8 mouse cellular contexts compared by ENCODE assay signal in genomic region chr16:29813411-29814038, GRCm38 (mm10).
DNase-seq lines count a peak whose midpoint lies in the region; ATAC-seq lines count a peak whose summit lies in the region.

No protein-coding gene starts in this region.

- H3K36me3 ChIP-seq in megakaryocyte, embryonic 14.5 days (replicated peaks; ENCODE audit: low read length), result no peaks in the 10 kb centered on the region
- H3K36me3 ChIP-seq in lung, embryonic 16.5 days (ENCODE audit: control insufficient read depth, insufficient read depth, low read length), result no peaks in the 10 kb centered on the region

- peak overlapping the region; percentile 93 for H3K4me3 ChIP-seq in megakaryocyte, embryonic 14.5 days (replicated peaks)
- H3K4me3 ChIP-seq in lung, embryonic 16.5 days (ENCODE audit: low read length), result peak overlapping the region; percentile 64

- 1% methylated on average over 31 of the region's 31 CpGs for WGBS in lung, embryonic 16.5 days

- peaks cover 77% of the 10 kb centered on the region for H3K27me3 ChIP-seq in megakaryocyte, embryonic 14.5 days (replicated peaks)
- H3K27me3 ChIP-seq in lung, embryonic 16.5 days (ENCODE audit: control insufficient read depth, insufficient read depth, low read depth, low read length), result no peaks in the 10 kb centered on the region

- DNase-seq in cerebellum, postnatal 10 days, result peak; percentile 77 to 82
- DNase-seq in frontal cortex, postnatal 36 days (ENCODE audit: low spot score in 2 of 2), result peak; percentile 67 to 77
- peak; percentile 65 to 80 for DNase-seq in kidney, postnatal 4 days
- DNase-seq in right cerebral cortex, postnatal 14 days, result peak; percentile 48
- no peak for DNase-seq in adrenal gland, adult 8-10 months

- peak overlapping the region; percentile 98 for H3K4me2 ChIP-seq in lung, embryonic 16.5 days (ENCODE audit: low read depth, low read length)

- ATAC-seq in megakaryocyte, adult 5-6 weeks (ENCODE audit: poor library complexity, severe bottlenecking), result no peak
- ATAC-seq in lung, embryonic 16.5 days (ENCODE audit: low read depth), result peak; percentile 67

- peak overlapping the region; percentile 92 for H3K9ac ChIP-seq in lung, embryonic 16.5 days (ENCODE audit: low read length)

- H3K27ac ChIP-seq in lung, embryonic 16.5 days (ENCODE audit: low read length), result peak overlapping the region; percentile 97

- H3K4me1 ChIP-seq in megakaryocyte, embryonic 14.5 days, result peaks cover 47% of the 10 kb centered on the region
- peaks cover 30% of the 10 kb centered on the region for H3K4me1 ChIP-seq in lung, embryonic 16.5 days (replicated peaks; ENCODE audit: control insufficient read depth, insufficient read depth, low read length)

- 0 out of 2 replicates have a peak, but pooled peaks cover 3% of the 10 kb centered on the region for H3K9me3 ChIP-seq in megakaryocyte, embryonic 14.5 days
- H3K9me3 ChIP-seq in lung, embryonic 16.5 days (ENCODE audit: control insufficient read depth, low read length), result no peaks in the 10 kb centered on the region
